Mouse (Mus musculus) heart, postnatal 0 days (tissue): ENCODE measurements around the gene Cog8.

ENCODE experiments used
- CTCF ChIP-seq: IDR thresholded peaks from 2 replicates; pipeline ENCODE4 v1.5.1; 2016; ENCODE audit warnings: antibody characterized with exemption, control low read depth, low read depth
- EP300 ChIP-seq: IDR thresholded peaks from 2 replicates; pipeline ENCODE4 v1.6.1; 2016; ENCODE audit warnings: antibody characterized with exemption, low read depth

DNA sequence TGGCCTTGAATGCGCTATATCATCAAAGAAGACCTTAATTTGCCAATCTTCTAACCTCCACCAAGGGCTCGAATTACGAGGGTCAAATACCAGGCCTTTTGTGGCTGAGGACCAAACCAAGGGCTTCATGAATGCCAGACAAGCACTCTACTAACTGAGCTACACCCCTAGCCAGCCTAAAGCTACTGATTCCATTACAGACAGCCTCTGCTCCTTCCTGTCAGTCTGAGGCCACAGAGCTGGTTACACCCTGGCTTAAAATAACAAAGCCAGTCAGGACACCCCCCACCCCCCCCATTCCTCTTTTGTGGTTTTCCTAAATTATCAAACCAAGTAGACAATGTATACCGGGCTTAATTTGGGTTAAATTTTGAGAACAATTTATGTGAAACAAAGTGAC is 17.2 kb upstream of the Cog8 start:
- TF ChIP-seq EP300 (no peak), CTCF (no peak)
